Mouse (Mus musculus) ES-Bruce4 (cell line): ENCODE results near the gene Lrrc41.

Experiments
- CTCF ChIP-seq: IDR thresholded peaks from one replicate; pipeline ENCODE4 v1.8.1; 2011; ENCODE audit warnings: low read depth, low read length
- EP300 ChIP-seq: IDR thresholded peaks from 2 replicates; pipeline ENCODE4 v1.6.1; 2011; ENCODE audit warnings: low read depth, low read length; ENCODE audit not compliant: insufficient read depth

DNA sequence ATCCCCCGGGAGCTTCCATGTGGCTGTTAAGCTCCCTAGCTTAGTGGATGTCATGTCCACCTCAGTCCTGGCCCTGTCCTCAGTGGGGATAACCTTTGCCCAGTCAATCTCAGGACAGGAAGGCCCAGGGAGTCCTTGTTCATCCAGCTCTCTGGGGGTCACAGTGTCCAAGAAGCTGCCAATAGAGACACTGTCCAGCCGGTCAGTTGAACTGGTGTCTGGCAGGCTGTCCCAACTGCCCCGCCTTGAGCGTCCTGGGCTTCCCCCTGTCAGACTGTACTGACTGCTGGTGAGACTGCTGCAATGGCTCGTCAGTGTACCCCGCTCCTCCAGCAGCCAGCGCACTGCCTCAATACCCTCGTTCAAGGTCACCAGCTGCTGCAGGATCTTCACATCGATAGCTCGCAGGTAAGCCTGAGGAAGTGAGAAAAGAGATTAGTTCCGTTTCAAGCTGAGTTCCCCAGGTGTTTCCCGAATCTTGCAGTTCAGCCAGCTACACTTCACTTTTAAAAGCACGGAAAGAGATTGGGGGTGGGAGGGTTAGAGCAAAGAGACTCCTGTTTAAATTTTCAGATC lies 62.4 kb downstream of the Lrrc41 start:
- no peak for TF ChIP-seq CTCF
- no peak for TF ChIP-seq EP300
